Mouse (Mus musculus) T-helper 2 cell (primary cell): Measurements from ENCODE around the gene Gm49337.

Source experiments
- in situ Hi-C: fragments of 300-600 bp; cut with MboI, MseI; formaldehyde crosslinking; loops from one replicate; pipeline ENCODE4 v1.15.1; 2025; ENCODE audit warnings: high pct_unique_total_duplicates

The Gm49337 gene

DNA sequence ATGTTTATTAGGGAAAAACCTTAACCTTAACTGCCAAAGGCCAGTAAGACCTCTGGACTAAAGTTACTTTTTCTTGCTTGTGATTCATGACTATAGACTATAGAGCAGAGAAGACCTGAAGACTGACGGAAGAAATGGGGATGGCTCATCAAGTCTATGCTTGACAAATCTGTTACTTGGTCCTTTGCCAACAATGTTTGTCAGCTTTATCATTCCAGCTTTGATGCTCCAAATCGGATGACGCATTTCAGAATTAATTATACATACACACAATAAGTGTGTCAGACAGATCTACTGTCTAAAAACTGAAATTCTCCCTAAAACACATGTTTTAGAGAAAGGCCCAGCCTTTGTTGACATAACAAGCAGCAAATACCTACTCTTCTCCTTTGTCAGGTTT lies 156.1 kb downstream of the Gm49337 start:
- in situ Hi-C loops, result no loop called here

DNA sequence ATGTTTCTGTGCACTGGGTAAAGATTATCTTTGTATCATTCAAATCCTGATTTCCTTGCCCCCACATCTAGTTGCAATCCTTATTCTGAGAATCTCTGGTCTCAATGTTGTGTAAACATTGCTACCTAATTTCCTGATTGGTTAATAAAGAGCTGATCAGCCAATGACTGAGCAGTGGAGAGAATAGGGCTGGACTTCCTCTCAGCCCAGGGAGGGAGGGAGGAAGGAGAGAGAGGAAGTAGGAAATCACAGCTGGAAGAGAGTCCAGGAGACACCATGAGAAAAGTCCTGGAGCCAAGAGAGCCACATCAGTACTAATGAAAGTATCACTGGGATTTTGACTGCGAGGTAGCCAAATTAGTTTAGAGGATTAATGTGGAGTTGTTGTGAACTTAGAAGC lies 163.1 kb downstream of the Gm49337 start:
- in situ Hi-C loops, result no loop called here

DNA sequence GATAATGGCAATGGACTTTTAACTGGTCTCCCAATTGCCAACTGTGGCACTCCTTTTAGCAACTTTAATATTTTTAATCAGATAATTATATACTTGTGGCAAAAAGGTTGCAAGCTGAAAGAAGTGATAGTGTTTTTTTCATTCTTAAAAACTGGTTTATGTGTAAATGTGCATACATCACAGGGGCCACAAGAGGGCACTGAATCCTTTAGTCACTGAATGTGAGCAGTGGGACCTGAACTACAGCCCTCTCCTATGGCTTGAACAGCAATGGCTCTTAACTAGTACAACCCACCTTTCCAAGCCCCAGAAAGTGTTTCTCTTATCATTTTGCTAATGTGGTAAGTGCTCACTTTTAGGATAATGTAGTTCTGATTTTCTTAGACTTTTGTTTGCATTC lies 168.9 kb downstream of the Gm49337 start:
- in situ Hi-C loops, result no loop called here
